Mouse (Mus musculus): ENCODE results near the gene Nfib. TPM values are rescaled to one million over a fixed set of nuclear protein-coding genes. Genes with fewer than 3 reads are reported as not detected.

The Nfib gene
- total and polyA plus RNA-seq, 3 experiments = not detected

DNA sequence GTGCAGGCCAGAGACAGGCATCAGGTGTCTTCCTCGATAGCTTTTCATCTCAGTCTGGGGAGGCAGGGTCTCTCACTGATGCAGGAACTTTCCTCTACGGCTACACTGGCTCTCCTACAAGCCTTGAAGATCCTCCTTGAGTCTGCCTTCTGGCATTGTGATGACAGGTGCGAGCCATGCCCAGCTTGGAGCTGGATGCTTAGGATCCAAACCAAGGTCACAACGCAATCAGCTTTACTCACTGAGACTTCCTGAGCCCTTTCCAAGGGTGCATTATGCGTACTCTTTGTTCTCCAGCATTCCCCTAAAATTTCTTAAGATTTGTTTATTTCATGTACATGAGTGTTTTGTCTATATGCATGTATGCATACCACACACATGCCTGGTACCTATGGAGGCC, 299.8 kb downstream of the Nfib start:
- H3K27ac ChIP-seq (ENCODE audit: control insufficient read depth, low read depth, low read length) = no peak overlapping the region
- no peak overlapping the region for H3K9ac ChIP-seq (ENCODE audit: control insufficient read depth, low read depth, low read length, poor library complexity, severe bottlenecking)
- no peaks in the 10 kb centered on the region for H3K9me3 ChIP-seq (replicated peaks; ENCODE audit: insufficient read depth, low read length)
- no peaks in the 10 kb centered on the region for H3K27me3 ChIP-seq (ENCODE audit: control insufficient read depth in 1 of 2, insufficient read depth in 2 of 2, low read length in 2 of 2)
- H3K36me3 ChIP-seq (ENCODE audit: control insufficient read depth in 1 of 2, insufficient read depth in 2 of 2, low read length in 2 of 2) = no peaks in the 10 kb centered on the region
- H3K79me2 ChIP-seq (ENCODE audit: control insufficient read depth, insufficient read depth, low read length, poor library complexity) = no peaks in the 10 kb centered on the region
- H3K4me1 ChIP-seq (ENCODE audit: control insufficient read depth in 1 of 2, insufficient read depth in 2 of 2, low read length in 2 of 2) = no peaks in the 10 kb centered on the region
- TF ChIP-seq POLR2AphosphoS5 (IDR thresholded peaks at IDR 0.05; ENCODE audit: borderline replicate concordance, low read depth, low read length) (no peak), RCOR1 (IDR thresholded peaks at IDR 0.05; ENCODE audit: low read depth, low read length) (no peak), POLR2AphosphoS2 (IDR thresholded peaks at IDR 0.05; ENCODE audit: low read length) (no peak), MYB (IDR thresholded peaks at IDR 0.05; ENCODE audit: low read depth, low read length) (no peak), MAFK (IDR thresholded peaks at IDR 0.05; ENCODE audit: borderline replicate concordance, low read depth, low read length) (no peak), TBP (IDR thresholded peaks at IDR 0.05; ENCODE audit: low read depth, low read length) (no peak), NELFE (IDR thresholded peaks at IDR 0.05; ENCODE audit: low read depth, low read length) (no peak), HCFC1 (IDR thresholded peaks at IDR 0.05; ENCODE audit: low read depth, low read length) (no peak), E2F4 (IDR thresholded peaks at IDR 0.05; ENCODE audit: borderline replicate concordance, low read depth, low read length) (no peak)
- H3K4me3 ChIP-seq (ENCODE audit: control insufficient read depth in 1 of 2, insufficient read depth in 1 of 2, low read depth in 2 of 2, low read length in 2 of 2) = no peak overlapping the region
- no peak for DNase-seq (ENCODE audit: low read depth, low spot score)

DNA sequence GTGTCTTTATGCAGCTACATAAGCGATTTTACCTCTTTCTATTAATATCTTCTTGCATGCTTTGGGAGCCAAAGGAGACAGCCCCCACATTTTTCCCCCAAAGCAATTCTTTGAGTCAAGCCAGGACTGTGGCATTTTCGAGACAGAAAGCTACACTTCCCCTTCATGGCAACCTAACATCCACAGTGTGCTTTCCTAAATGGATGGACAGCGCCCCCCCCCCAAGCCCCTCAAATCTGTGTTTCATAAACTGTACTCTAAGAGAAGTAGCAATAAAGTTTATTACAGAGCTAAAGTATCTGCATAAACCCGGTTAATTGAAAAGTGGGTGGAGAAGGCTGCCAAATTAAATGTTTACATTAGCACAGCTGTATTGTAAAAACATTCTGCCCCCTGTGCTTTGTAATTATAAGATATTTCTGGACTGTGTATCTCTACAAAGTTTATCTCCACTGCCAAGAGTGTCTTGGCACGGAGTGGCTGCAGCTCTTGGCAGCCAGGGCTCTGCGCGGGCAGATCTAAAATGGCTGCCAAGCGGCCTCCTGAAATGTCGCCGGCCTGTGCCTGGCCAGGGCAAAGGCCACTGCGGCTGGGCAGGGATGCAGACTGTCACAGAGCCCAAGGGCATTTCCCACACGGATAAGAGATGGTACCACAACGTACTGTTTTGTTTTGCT, 301.4 kb downstream of the Nfib start:
- Histone ChIP-seq H3K36me3 (ENCODE audit: control insufficient read depth in 1 of 2, insufficient read depth in 2 of 2, low read length in 2 of 2) (no peaks in the 10 kb centered on the region), H3K9ac (ENCODE audit: control insufficient read depth, low read depth, low read length, poor library complexity, severe bottlenecking) (no peak overlapping the region), H3K9me3 (replicated peaks; ENCODE audit: insufficient read depth, low read length) (no peaks in the 10 kb centered on the region), H3K4me1 (ENCODE audit: control insufficient read depth in 1 of 2, insufficient read depth in 2 of 2, low read length in 2 of 2) (no peaks in the 10 kb centered on the region), H3K27ac (ENCODE audit: control insufficient read depth, low read depth, low read length) (no peak overlapping the region), H3K27me3 (ENCODE audit: control insufficient read depth in 1 of 2, insufficient read depth in 2 of 2, low read length in 2 of 2) (no peaks in the 10 kb centered on the region), H3K79me2 (ENCODE audit: control insufficient read depth, insufficient read depth, low read length, poor library complexity) (no peaks in the 10 kb centered on the region), H3K4me3 (ENCODE audit: control insufficient read depth in 1 of 2, insufficient read depth in 1 of 2, low read depth in 2 of 2, low read length in 2 of 2) (no peak overlapping the region)
- TF ChIP-seq CHD2 (IDR thresholded peaks at IDR 0.05; ENCODE audit: low read length) = no peak
- TF ChIP-seq NELFE (IDR thresholded peaks at IDR 0.05; ENCODE audit: low read depth, low read length) = no peak
- TF ChIP-seq USF1 (IDR thresholded peaks at IDR 0.05; ENCODE audit: low read depth, low read length) = no peak
- no peak for TF ChIP-seq ZNF384 (IDR thresholded peaks at IDR 0.05; ENCODE audit: low read depth, low read length)
- no peak for TF ChIP-seq ZC3H11A (IDR thresholded peaks at IDR 0.05; ENCODE audit: low read depth, low read length)
- TF ChIP-seq JUND (IDR thresholded peaks at IDR 0.05; ENCODE audit: low read depth, low read length) = no peak
- TF ChIP-seq NRF1 (IDR thresholded peaks at IDR 0.05; ENCODE audit: insufficient read depth, low read depth, low read length, poor library complexity, severe bottlenecking) = no peak
- no peak for TF ChIP-seq E2F4 (IDR thresholded peaks at IDR 0.05; ENCODE audit: borderline replicate concordance, low read depth, low read length)
- TF ChIP-seq MYC (IDR thresholded peaks at IDR 0.05; ENCODE audit: low read depth, low read length) = no peak
- no peak for TF ChIP-seq CTCF (IDR thresholded peaks at IDR 0.05 in 2 of 3, conservative IDR thresholded peaks at IDR 0.05 in 1 of 3; ENCODE audit: control insufficient read depth in 1 of 3, insufficient read depth in 1 of 3, low read depth in 2 of 3, low read length in 3 of 3, poor library complexity in 1 of 3, severe bottlenecking in 1 of 3)
- TF ChIP-seq POLR2AphosphoS2 (IDR thresholded peaks at IDR 0.05; ENCODE audit: low read length) = no peak
- TF ChIP-seq POLR2A (IDR thresholded peaks at IDR 0.05; ENCODE audit: control insufficient read depth in 1 of 2, insufficient read depth in 1 of 2, low read depth in 1 of 2, low read length in 2 of 2, poor library complexity in 1 of 2) = no peak
- no peak for TF ChIP-seq CHD1 (IDR thresholded peaks at IDR 0.05; ENCODE audit: low read depth, low read length)
- TF ChIP-seq MAFK (IDR thresholded peaks at IDR 0.05; ENCODE audit: borderline replicate concordance, low read depth, low read length) = no peak
- no peak for DNase-seq (ENCODE audit: low read depth, low spot score)
